7 mouse cellular contexts compared by ENCODE assay signal in the genomic region with DNA sequence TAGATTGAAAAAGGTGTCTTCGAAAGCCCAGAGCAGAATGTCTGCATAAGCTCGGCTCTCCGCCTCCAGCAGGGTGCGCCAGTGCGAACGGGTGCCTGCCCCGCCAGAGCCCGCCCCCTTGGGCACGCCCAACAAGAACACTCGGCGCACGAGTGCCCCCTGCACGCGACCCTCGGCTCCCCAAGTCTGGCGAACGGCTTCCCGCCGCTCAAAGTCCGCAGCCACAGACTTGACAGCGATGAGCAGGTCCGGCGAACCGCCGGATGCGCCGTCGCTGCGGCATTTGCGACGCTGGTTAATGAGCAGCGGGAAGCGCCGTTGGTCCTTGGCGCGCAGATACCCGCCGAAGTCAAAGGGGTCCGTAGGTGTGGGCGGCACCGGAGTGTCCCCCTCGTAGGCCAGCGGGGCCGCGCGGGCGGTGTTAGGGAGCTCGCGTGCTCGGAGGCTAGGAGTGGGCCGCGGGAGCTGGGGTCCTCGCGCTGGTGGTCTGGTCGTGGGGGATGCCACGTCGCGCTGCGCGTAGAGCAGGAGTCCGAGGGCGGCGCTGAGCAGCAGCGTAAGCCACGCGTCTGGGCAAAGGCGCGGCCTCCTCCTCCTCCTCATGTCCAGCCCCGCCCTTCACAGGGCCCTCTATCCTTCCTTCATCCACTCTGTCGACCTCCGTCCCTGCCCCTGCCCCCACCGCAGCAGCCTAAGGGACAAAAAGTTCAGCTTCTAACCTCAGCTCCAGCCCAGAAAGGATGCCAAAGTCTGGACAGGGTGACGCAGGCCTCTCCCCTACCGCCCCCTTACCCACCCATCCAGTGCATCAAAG. TPM values are rescaled to one million over a fixed set of nuclear protein-coding genes. Genes with fewer than 3 reads are reported as not detected.
A peak's percentile ranks its signal among the peaks of the same experiment; 100 is the strongest.
DNase-seq lines count a peak whose midpoint lies in the region; ATAC-seq and TF ChIP-seq lines count a peak whose summit lies in the region.

No protein-coding gene starts in this region.

- peak overlapping the region; percentile 47 for H3K9ac ChIP-seq in intestine, postnatal 0 days (ENCODE audit: low read depth, low read length)
- peak overlapping the region; percentile 65 for H3K9ac ChIP-seq in midbrain, embryonic 11.5 days (ENCODE audit: low read length)

- TF ChIP-seq CTCF in intestine, postnatal 0 days (IDR thresholded peaks at IDR 0.05; ENCODE audit: low read depth), result peak; percentile 97

- ATAC-seq in intestine, postnatal 0 days, result peak; percentile 76
- peak; percentile 82 for ATAC-seq in midbrain, embryonic 11.5 days (ENCODE audit: low FRiP score)

- H3K4me1 ChIP-seq in intestine, postnatal 0 days (replicated peaks; ENCODE audit: control insufficient read depth, insufficient read depth, low read length), result peaks cover 8% of the 10 kb centered on the region; the same call in 1 of the 2 replicates
- H3K4me1 ChIP-seq in midbrain, embryonic 11.5 days (ENCODE audit: control insufficient read depth, insufficient read depth, low read length), result peaks cover 16% of the 10 kb centered on the region

- H3K4me2 ChIP-seq in intestine, postnatal 0 days (replicated peaks; ENCODE audit: low read depth), result peak overlapping the region; percentile 98
- peak overlapping the region; percentile 97 for H3K4me2 ChIP-seq in midbrain, embryonic 11.5 days

- intact Hi-C loops in left cerebral cortex, postnatal 4 days (cut with DNase I), result no loop called here

- WGBS in intestine, postnatal 0 days, result under 1% methylated on average over 74 of the region's 74 CpGs
- WGBS in midbrain, embryonic 11.5 days, result under 1% methylated on average over 67 of the region's 74 CpGs

- DNase-seq in adrenal gland, postnatal 10 days, result peak; percentile 94
- DNase-seq in embryo, embryonic 9.5 days (ENCODE audit: extremely low spot score), result peak; percentile 90
- peak; percentile 91 to 95 for DNase-seq in gastrocnemius, postnatal 4 days (ENCODE audit: low spot score in 2 of 2)
- peak; percentile 95 for DNase-seq in left cerebral cortex, postnatal 4 days
- peak; percentile 98 for DNase-seq in midbrain, embryonic 11.5 days (ENCODE audit: low spot score, missing footprints)
- peak; percentile 71 for DNase-seq in skeletal muscle tissue, adult 2 months (ENCODE audit: low read depth, low spot score)

- H3K36me3 ChIP-seq in intestine, postnatal 0 days (ENCODE audit: control insufficient read depth, insufficient read depth), result peaks cover 36% of the 10 kb centered on the region
- peaks cover 15% of the 10 kb centered on the region for H3K36me3 ChIP-seq in midbrain, embryonic 11.5 days (ENCODE audit: control insufficient read depth, insufficient read depth, low read length)

- peaks cover 10% of the 10 kb centered on the region; the same call in 1 of the 2 replicates for H3K27me3 ChIP-seq in intestine, postnatal 0 days (replicated peaks; ENCODE audit: control insufficient read depth, insufficient read depth, low read length)
- H3K27me3 ChIP-seq in midbrain, embryonic 11.5 days (ENCODE audit: control insufficient read depth, insufficient read depth, low read length), result peaks cover 33% of the 10 kb centered on the region

- H3K27ac ChIP-seq in intestine, postnatal 0 days (ENCODE audit: low read depth, low read length), result peak overlapping the region; percentile 72
- H3K27ac ChIP-seq in midbrain, embryonic 11.5 days (ENCODE audit: low read depth, low read length), result no peak overlapping the region

- peak overlapping the region; percentile 64 for H3K4me3 ChIP-seq in intestine, postnatal 0 days (ENCODE audit: low read depth, low read length)
- peak overlapping the region; percentile 51 for H3K4me3 ChIP-seq in midbrain, embryonic 11.5 days (ENCODE audit: low read depth, low read length)

- H3K9me3 ChIP-seq in intestine, postnatal 0 days (ENCODE audit: control insufficient read depth), result no peaks in the 10 kb centered on the region
- no peaks in the 10 kb centered on the region for H3K9me3 ChIP-seq in midbrain, embryonic 11.5 days (ENCODE audit: control insufficient read depth, low read length)

RNA-seq across cellular contexts. Expression of gene B3gnt9, which starts 0.6 kb away (rescaled TPM):
- 1 to 10 TPM; 7.7 to 7.9 TPM for total RNA-seq in adrenal gland, postnatal 10 days (2021)
- 10 to 100 TPM; 14.9 to 15.3 TPM for total RNA-seq in gastrocnemius, postnatal 4 days (2021)
- polyA plus RNA-seq in intestine, postnatal 0 days (2015; fragmentation: Nextera tagmentation; extraction: Ambion mirVana), result 7.1 and 8.1 TPM in 2 replicates
- 1 to 10 TPM; 4.2 to 4.7 TPM for total RNA-seq in left cerebral cortex, postnatal 4 days (2021)
- polyA plus RNA-seq in midbrain, embryonic 11.5 days (2014; fragmentation: Nextera tagmentation; extraction: Ambion mirVana), result 5.6 and 6.1 TPM in 2 replicates

RNA-seq across cellular contexts. Expression of gene Tradd, which starts 10.1 kb away (rescaled TPM):
- total RNA-seq in adrenal gland, postnatal 10 days (2021), result 10 to 100 TPM; 12.9 to 13.3 TPM
- total RNA-seq in gastrocnemius, postnatal 4 days (2021), result 10 to 100 TPM in 1 of 2 experiments, 1 to 10 TPM in 1; 6.6 to 10.2 TPM
- polyA plus RNA-seq in intestine, postnatal 0 days (2015; fragmentation: Nextera tagmentation; extraction: Ambion mirVana), result 50.6 TPM in 2 replicates
- 10 to 100 TPM in 1 of 2 experiments, 1 to 10 TPM in 1; 9.2 to 11.1 TPM for total RNA-seq in left cerebral cortex, postnatal 4 days (2021)
- 11.3 and 15.0 TPM in 2 replicates for polyA plus RNA-seq in midbrain, embryonic 11.5 days (2014; fragmentation: Nextera tagmentation; extraction: Ambion mirVana)

RNA-seq across cellular contexts. Expression of gene Fbxl8, which starts 10.1 kb away (rescaled TPM):
- 1 to 10 TPM; 3.2 to 3.6 TPM for total RNA-seq in adrenal gland, postnatal 10 days (2021)
- 1 to 10 TPM; 2.2 to 2.7 TPM for total RNA-seq in gastrocnemius, postnatal 4 days (2021)
- polyA plus RNA-seq in intestine, postnatal 0 days (2015; fragmentation: Nextera tagmentation; extraction: Ambion mirVana), result 6.0 and 6.2 TPM in 2 replicates
- total RNA-seq in left cerebral cortex, postnatal 4 days (2021), result under 1 TPM; 0.60 to 0.84 TPM
- polyA plus RNA-seq in midbrain, embryonic 11.5 days (2014; fragmentation: Nextera tagmentation; extraction: Ambion mirVana), result 0.84 and 1.5 TPM in 2 replicates

RNA-seq across cellular contexts. Expression of gene Hsf4, which starts 15.2 kb away (rescaled TPM):
- 1 to 10 TPM in 1 of 2 experiments, under 1 TPM in 1; 0.84 to 1.4 TPM for total RNA-seq in adrenal gland, postnatal 10 days (2021)
- total RNA-seq in gastrocnemius, postnatal 4 days (2021), result under 1 TPM; 0.21 to 0.29 TPM
- 0.27 and 0.48 TPM in 2 replicates for polyA plus RNA-seq in intestine, postnatal 0 days (2015; fragmentation: Nextera tagmentation; extraction: Ambion mirVana)
- under 1 TPM; 0.28 to 0.50 TPM for total RNA-seq in left cerebral cortex, postnatal 4 days (2021)
- polyA plus RNA-seq in midbrain, embryonic 11.5 days (2014; fragmentation: Nextera tagmentation; extraction: Ambion mirVana), result not detected in 2 replicates

RNA-seq across cellular contexts. Expression of gene Nol3, which starts 21.6 kb away (rescaled TPM):
- 10 to 100 TPM in 1 of 2 experiments, 1 to 10 TPM in 1; 9.4 to 13.1 TPM for total RNA-seq in adrenal gland, postnatal 10 days (2021)
- 10 to 100 TPM; 26.5 to 27.1 TPM for total RNA-seq in gastrocnemius, postnatal 4 days (2021)
- polyA plus RNA-seq in intestine, postnatal 0 days (2015; fragmentation: Nextera tagmentation; extraction: Ambion mirVana), result 0.76 and 0.90 TPM in 2 replicates
- 1 to 10 TPM; 1.1 to 1.5 TPM for total RNA-seq in left cerebral cortex, postnatal 4 days (2021)
- 2.0 and 3.2 TPM in 2 replicates for polyA plus RNA-seq in midbrain, embryonic 11.5 days (2014; fragmentation: Nextera tagmentation; extraction: Ambion mirVana)
